Mouse (Mus musculus): ENCODE measurements around the gene Tgm4.

- TF ChIP-seq CTCF (IDR thresholded peaks at IDR 0.05; ENCODE audit: borderline replicate concordance, control insufficient read depth, extremely low read depth, insufficient read depth, low read length, poor library complexity): no peak
- TF ChIP-seq POLR2A (IDR thresholded peaks at IDR 0.05; ENCODE audit: control insufficient read depth, extremely low read depth, insufficient read depth, low read length, poor library complexity): no peak
These were observed 65.3 kb downstream of the Tgm4 start for GRCm38 (mm10) chr9:123099631-123100455.

All from thymus, adult 2 months (tissue).